Mouse (Mus musculus) R1 (cell line): ENCODE measurements at regions not wholly inside any gene's neighbourhood (a gene's known extent, or its start where the extent isn't known, plus 50 kb on each side); places are given as distances from the start of the nearest gene placed in this dataset.

ENCODE experiments used
- DNase-seq: peaks from one replicate; pipeline ENCODE4 v3.0.0-alpha.2; 2018; ENCODE audit warnings: low read depth, low spot score

- peak; percentile 48 for DNase-seq
Measured at GRCm38 (mm10) chr17:29775836-29776235, 59.0 kb upstream of the Ccdc167 start.

- peak; percentile 79 for DNase-seq
Measured at GRCm38 (mm10) chr17:29773339-29773738, 56.5 kb upstream of the Ccdc167 start.

- DNase-seq = no peak
Measured at GRCm38 (mm10) chr17:29770914-29771313, 54.1 kb upstream of the Ccdc167 start.

GRCm38 (mm10) chr17:29769631-29770030 is 52.8 kb upstream of the Ccdc167 start:
- DNase-seq = peak; percentile 25

- DNase-seq = peak; percentile 95
Measured at GRCm38 (mm10) chr17:29769143-29769542, 52.3 kb upstream of the Ccdc167 start.

- DNase-seq = peak; percentile 35
Measured at GRCm38 (mm10) chr17:29768642-29769041, 51.8 kb upstream of the Ccdc167 start.
